Mouse (Mus musculus): ENCODE data around the gene Larp4.

DNA sequence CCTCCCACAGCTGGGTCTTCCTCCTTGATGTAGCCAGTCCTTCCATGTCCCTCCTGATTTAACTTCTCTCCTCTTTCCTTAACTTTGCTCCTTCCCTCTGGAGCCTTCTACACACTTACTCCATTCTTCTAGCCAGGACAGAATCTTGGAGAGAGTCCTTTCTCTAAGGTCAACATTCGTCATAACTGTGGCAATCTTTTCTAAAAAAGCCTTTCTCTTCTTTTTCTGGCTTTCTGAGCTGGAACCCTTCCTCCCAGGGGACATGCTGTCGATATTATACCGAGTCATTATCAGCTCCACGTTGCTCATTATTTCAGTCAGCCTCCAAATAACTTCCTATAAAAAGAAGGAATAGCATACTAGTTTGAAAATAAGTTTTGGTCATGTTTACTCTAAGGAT, 14.5 kb upstream of the Larp4 start:
- TF ChIP-seq CHD2 (IDR thresholded peaks at IDR 0.05; ENCODE audit: low read depth, low read length) (no peak), ZC3H11A (IDR thresholded peaks at IDR 0.05; ENCODE audit: borderline replicate concordance, low read depth, low read length) (no peak), ZNF384 (IDR thresholded peaks at IDR 0.05; ENCODE audit: low read depth, low read length) (no peak), HCFC1 (IDR thresholded peaks at IDR 0.05; ENCODE audit: borderline replicate concordance, insufficient read depth, low read length) (no peak), MAFK (IDR thresholded peaks at IDR 0.05; ENCODE audit: insufficient read depth, low read depth, low read length) (no peak)

Measured in ES-E14 (cell line).